24 mouse cellular contexts compared by ENCODE assay signal in the genomic region with DNA sequence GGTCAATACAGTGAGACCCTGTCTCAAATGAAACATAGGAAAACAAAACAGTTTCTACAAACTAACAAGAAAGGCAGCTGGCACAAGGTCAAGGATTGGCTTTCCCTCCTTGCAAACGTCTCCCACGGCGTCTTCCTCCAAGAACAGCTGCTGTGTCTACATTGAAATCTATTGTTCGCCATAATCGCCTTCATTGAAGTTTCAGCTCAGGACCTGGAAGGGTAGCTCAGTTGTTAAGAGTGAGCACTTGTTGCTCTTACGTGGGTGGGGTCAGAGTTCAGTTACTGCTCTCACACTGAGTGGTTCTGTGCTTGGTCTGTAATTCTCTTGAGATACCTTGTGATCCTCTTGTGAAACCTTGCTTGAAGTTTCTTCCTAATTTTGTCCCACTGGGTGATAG.
"Had no signal": no experiment of that assay in that cellular context is flagged by ENCODE, and none has a peak within 500 bp of the region (broad histone marks: within the 10 kb centered on the region; RNA-seq: fewer than 3 reads in every experiment).

No protein-coding gene starts in this region.

- H3K4me2 ChIP-seq: heart, embryonic 12.5 days; hindbrain, embryonic 12.5 days; hindbrain, embryonic 14.5 days; intestine, embryonic 15.5 days; limb, embryonic 13.5 days; limb, embryonic 15.5 days; liver, embryonic 12.5 days had no signal

- H3K36me3 ChIP-seq: heart, embryonic 12.5 days; hindbrain, embryonic 10.5 days; hindbrain, embryonic 12.5 days; intestine, embryonic 15.5 days; limb, embryonic 13.5 days; limb, embryonic 15.5 days; liver, embryonic 12.5 days had no signal

- H3K27ac ChIP-seq: gastrocnemius, adult 2 months; heart, adult 2 months; hindbrain, embryonic 10.5 days; hindbrain, embryonic 12.5 days; hindbrain, embryonic 14.5 days; intestine, embryonic 15.5 days; layer of hippocampus, adult 2 months; left cerebral cortex, adult 2 months; limb, embryonic 13.5 days; limb, embryonic 15.5 days; liver, embryonic 12.5 days; liver, embryonic 14.5 days had no signal

- ATAC-seq: hindbrain, embryonic 16.5 days; inflammation-experienced regulatory T-cells, adult 6 months; intestine, embryonic 15.5 days; intestine, postnatal 0 days; liver, embryonic 12.5 days had no signal

- H3K4me3 ChIP-seq: gastrocnemius, adult 2 months; heart, adult 2 months; heart, embryonic 12.5 days; hindbrain, embryonic 10.5 days; hindbrain, embryonic 12.5 days; intestine, embryonic 15.5 days; layer of hippocampus, adult 2 months; left cerebral cortex, adult 2 months; limb, embryonic 13.5 days; limb, embryonic 15.5 days; liver, embryonic 12.5 days had no signal

- DNase-seq: gastrocnemius, adult 2 months; gastrocnemius, postnatal 10 days; gastrocnemius, postnatal 25 days; heart, adult 2 months; heart, postnatal 10 days; heart, postnatal 4 days; kidney, adult 8-10 months; kidney, postnatal 10 days; kidney, postnatal 25 days; kidney, postnatal 4 days had no signal

- H3K9me3 ChIP-seq: heart, embryonic 12.5 days; hindbrain, embryonic 12.5 days; intestine, embryonic 15.5 days; limb, embryonic 13.5 days; limb, embryonic 15.5 days; liver, embryonic 12.5 days had no signal

- H3K4me1 ChIP-seq: hindbrain, embryonic 10.5 days; hindbrain, embryonic 12.5 days; intestine, embryonic 15.5 days; limb, embryonic 13.5 days; limb, embryonic 15.5 days had no signal

- H3K27me3 ChIP-seq: heart, embryonic 12.5 days; hindbrain, embryonic 12.5 days; intestine, embryonic 15.5 days; limb, embryonic 13.5 days; limb, embryonic 15.5 days; liver, embryonic 12.5 days had no signal

- H3K9ac ChIP-seq: heart, embryonic 12.5 days; hindbrain, embryonic 12.5 days; hindbrain, embryonic 14.5 days; intestine, embryonic 15.5 days; limb, embryonic 13.5 days; limb, embryonic 15.5 days; liver, embryonic 12.5 days; liver, embryonic 14.5 days had no signal
